Mouse (Mus musculus) thymus, postnatal 4 days (tissue): Measurements from ENCODE around the gene Pfdn6.
"Not testable (repeated sequence)": the region's sequence is repeated elsewhere in the genome, so short reads cannot be mapped to it uniquely, and the experiment has no call there.

Experiments
- DNase-seq: peaks from one replicate; pipeline ENCODE4 v3.0.0; 2021

The Pfdn6 gene

DNA sequence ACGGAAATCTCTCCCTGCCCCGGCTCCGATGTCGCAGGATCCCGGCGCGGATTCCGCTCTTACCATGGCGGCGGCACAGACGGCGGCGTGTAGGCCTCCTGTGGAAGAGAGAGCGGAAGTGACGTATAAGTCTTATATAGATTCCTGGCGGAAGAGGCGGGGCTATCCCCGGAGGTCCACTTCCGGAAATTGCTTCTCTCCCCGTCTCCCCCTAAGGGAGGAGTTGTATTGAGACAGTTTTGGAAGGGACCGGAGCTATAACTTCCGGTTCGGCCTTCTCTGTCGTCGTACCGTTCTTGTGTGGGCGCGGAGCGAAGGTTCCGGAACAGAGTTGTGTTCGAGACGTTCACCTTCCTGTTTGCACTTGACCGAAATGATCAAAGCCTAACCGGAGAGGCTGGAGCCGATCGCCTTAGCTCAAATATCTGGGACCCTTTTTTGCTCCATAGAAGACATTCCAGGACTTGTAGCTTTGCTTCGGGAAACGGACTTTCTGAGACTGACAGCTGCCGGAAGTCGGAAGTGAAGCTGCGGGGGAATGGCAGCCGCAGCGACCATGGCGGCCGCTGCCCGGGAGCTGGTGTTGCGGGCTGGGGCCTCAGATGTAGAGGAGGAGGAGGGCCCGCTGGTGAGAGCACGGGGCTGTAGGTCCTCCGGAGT is 15.5 kb upstream of the Pfdn6 start, which contains the start of the genes Vps52 and Rps18:
Gene Vps52, plus strand, starts transcription at position 258 of the 660 bp plus-strand sequence.
Gene Rps18, minus strand, starts transcription at position 447 of the 660 bp plus-strand sequence.
- peak; percentile 94 for DNase-seq

DNA sequence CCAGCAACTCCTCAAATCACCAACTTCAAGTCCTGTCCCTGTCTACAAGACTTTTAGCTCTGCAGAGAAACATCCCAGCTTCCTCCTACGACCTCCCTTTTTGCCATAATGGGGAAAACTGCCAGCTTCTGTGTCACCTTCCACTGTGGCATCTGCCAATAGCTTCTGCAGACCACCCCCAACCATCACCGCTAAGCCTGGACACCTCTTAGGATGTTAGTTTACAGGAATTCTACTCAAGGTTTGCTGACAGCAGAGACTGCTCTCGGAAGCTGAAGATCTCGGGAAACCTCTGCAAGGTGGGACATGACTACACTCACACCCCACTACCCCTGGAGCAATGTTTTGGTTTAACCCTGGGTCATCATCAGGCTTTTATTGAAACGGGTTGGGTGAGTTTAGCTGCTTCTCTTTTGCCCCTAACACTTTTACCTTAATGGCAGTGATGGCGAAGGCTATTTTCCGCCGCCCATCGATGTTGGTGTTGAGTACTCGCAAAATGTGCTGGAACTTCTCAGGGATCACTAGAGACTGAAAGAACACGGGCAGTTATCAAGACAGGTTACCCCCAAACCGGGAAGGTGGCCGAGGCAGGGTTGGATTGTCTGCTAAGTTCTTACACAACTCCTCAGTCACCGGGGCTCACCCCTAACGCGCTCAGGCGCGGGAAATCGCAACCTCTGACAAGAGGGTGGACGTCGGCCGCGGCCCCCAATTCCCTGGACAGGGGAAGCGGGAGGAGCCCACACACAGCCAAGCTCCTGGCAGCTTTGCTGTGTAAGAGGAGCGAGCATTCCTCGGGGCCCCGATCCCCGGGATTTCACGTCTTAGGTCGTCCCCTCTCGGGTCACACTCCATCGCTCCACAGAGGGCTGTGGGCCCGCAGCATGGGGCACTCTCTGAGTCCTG is 14.8 kb upstream of the Pfdn6 start:
- DNase-seq, result peak; percentile 69

DNA sequence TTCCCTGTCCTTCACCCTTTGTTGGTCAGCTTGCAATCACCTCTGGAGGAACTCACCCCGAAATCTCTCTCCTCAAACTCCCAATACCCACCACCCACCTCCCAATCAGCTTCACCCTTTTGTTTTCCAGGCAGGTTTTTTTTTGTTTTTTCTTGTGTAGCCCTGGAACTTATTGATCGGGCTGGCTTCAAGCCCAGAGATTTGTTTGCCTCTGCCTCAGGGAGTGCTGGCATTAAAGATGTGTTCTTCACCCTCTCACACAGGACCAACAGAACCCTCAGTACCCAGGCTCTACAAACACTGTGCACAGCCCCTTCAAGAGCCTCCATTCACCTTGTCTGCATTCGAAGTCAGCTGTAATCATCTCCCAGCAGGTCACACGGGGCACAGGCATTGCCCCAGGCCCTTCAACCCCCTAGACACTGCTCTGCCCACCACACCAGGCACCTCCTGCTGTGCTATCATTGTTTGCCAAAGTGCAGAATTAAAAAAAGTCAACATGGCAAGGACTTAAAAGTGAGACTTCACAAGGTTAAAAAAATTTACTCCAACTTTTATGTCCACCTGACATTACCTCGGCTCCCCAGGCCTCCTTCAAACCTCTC is 13.9 kb upstream of the Pfdn6 start:
- DNase-seq, result no peak

DNA sequence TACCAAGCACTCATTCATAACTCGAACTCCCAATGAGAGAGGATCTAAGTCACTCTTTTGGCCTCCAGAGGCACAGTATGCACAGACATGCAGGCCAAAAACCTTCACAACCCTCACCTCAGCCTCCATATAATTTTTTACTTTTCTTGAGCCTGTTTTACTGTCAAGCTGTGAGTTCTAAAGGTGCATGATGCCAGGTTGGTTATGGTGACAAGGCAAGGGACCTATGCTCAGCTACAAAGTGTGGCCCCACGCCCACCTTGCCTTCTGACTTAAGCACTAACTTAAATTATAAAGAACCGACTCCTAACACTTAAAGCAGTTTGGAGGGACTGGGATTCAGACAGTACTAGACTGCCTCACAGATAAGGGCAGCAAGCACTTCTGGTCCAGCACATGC is 13.2 kb upstream of the Pfdn6 start:
- DNase-seq, result no peak

DNA sequence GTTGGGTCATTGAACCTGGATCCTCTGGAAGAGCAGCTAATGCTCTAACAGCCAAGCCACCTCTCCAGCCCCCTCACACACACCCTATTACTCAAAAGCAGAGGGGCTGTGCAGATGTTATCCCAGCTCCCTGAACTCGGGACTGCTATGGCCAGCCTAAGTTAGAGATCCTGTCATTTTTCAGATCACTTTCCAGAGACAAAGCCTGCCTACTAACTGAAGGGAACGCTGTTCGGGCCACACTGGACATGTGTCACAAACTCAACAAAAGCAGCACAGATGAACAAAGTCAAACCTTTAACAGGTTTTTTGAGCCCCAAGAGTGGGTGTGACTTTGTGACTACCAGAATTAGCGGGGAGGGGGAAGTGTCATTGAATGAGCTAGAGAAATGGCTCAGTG is 12.7 kb upstream of the Pfdn6 start:
- no peak for DNase-seq

DNA sequence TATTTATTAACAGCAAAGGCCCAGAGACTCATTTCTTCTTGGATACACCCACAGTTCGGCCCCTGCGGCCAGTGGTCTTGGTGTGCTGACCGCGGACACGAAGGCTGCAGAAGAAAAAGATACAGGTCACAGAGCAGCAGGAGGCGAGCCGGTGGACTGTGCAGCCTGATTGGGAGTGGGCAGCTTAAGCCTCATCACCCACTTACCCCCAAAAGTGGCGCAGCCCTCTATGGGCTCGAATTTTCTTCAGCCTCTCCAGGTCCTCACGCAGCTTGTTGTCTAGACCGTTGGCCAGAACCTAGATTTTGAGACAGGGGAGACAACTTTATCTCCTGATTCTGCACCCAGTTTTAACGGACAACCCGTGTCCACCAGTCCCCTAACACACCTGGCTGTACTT is 11.9 kb upstream of the Pfdn6 start:
- not testable (repeated sequence) for DNase-seq

DNA sequence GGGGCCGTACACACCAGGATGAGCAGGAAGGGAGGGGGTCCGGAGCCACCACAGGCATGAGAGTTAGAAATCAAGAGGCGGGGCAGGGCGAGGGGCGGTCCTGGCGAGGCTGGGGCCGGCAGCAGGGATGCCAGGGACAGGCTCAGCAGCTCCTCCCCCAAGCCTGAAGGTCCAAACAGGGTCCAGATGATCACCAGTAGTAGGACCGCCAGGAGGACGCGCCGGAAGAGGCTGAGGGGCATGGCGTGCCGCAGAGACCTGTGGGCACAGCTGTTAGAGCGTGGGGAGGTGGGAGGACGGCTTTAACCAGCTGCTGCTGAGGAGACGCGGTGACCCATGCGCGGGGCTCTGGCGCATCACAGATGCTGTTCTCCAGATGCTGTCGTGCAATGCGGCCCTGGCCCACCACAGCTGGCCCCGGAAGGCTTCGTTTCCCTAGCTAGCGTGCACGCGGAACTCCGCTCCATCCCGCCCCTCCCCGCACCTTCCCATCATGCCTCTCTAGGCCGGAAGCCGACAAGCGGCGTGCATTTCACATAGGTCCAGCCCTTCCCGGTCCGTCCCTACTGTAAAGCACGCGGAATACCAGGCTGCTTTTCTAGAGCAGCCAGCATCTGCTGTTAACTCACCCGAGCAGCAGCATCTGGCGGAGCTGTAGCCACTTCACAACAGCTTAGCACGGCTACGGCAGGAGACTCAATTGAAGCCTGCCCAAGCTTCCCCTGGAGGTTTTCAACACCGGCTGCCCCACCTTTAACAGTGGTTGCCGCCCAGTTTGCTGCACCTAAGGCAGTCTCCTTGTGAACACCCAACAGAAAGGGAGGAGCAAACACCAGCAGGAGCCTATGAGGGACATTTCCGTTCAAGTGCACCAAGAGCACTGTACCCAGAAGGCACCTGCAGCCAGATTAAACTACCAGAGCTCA is 11.1 kb upstream of the Pfdn6 start, which contains the start of gene B3galt4:
Gene B3galt4, minus strand, starts transcription at position 468 of the 926 bp plus-strand sequence.
- DNase-seq, result peak; percentile 85

DNA sequence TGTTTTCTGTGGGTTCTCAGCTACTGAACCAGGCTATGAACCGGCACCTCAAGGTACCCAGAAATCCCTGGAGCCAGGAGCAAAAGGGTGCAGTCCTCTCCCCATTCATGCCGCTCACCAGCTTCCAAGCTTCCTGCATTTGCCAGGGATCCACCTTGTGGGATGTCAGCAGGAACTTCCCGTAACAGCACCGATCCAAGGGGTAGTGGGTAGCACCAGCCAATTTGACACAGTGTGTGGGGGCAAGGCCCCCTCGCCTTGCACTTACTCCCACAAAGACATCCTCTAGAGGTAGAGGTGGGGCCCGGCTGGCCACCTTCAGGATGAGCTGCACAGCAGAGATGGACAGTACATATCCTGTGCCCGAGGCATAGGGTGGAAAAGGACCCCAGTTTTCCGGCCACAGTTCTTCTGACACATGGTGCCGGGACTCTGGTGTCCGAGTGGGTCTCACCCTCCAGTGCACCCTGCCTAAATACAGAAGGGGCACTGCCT is 10.0 kb upstream of the Pfdn6 start:
- DNase-seq, result no peak

DNA sequence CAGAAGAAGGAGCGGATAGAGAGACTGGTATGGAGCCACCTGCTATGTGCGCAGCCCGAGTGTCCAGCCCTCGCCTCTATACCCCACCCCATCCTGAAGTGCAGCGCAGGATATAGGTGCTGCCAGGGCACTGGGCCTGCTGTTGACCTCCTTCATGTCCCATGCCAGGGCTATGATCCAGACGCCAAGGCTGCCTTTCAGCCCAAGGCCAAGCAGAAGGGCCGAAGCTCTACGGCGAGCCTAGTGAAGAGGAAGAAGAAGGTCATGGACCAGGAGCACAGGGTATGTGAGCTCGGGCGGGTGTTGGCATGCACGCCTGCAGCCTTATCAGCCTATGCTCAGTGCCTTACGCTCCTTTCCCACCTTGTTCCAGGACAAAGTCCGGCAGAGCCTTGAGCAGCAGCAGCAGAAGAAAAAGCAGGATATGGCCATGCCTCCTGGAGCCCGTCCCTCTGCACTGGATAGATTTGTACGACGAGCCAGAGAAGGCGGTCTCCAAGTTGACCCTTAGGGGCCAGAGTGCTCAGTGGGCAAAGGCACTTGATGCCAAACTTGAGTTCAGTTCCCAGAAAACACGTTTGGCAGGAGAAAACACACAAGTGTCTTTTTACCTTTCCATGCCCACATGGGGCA is 8.9 kb upstream of the Pfdn6 start:
- DNase-seq, result no peak

DNA sequence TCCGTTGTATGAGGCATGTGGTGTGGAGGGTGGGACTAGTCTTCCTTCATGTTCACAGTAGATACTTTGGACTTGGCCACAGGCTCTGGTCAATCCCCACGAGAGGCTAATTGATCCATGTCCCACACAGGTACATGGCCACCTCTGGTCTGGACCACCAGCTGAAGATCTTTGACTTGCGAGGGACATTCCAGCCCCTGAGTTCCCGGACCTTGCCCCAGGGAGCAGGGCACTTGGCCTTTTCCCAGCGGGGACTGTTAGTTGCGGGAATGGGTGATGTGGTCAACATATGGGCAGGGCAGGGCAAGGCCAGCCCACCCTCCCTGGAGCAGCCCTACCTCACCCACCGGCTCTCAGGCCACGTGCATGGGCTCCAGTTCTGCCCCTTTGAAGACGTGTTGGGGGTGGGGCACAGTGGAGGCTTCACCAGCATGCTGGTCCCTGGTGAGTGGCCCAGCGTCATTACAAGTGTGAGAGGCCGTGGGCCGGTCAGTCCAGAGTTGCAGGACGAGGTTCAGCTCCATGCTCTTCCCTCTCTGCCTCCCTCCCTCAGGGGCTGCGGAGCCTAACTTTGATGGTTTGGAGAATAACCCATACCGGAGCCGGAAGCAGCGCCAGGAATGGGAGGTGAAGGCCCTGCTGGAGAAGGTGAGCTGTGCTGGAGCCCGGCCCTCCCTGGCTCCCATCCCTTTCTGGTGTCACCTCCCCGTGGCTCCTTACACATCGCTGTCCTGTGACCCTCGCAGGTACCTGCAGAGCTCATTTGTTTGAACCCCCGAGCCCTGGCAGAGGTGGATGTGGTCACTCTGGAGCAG is 8.2 kb upstream of the Pfdn6 start:
- DNase-seq, result peak; percentile 43

DNA sequence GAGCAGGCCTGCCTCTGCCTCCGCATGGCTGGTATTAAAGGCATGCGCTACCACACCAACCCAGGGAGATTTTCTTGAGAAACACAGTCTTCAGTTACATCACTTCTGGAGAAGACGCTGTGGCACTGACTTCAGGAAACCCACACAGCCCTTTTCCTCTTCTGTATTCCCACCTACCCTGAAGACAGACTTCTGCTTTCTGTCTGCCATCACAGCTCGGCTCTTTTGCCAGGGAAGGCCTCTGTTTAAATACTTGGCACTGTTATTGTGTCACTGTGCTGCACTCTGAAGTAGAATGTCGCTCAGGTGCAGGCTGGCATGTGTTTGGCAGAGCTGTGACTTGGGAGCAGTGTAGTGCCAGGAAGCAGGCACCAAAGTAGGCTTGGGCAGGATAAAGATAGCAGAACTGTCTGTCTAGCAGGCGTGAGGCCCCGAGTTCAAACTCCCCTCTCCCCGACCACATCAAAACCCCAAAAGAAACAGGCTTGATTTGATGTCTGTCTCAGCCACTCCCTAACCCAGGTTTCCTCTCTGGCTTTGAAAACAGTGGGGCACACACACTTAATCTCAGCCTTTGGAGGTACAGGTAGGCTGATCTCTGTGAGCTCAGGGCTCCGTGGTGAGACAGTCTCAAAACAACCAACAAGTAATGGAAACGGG is 7.4 kb upstream of the Pfdn6 start:
- peak; percentile 50 for DNase-seq

DNA sequence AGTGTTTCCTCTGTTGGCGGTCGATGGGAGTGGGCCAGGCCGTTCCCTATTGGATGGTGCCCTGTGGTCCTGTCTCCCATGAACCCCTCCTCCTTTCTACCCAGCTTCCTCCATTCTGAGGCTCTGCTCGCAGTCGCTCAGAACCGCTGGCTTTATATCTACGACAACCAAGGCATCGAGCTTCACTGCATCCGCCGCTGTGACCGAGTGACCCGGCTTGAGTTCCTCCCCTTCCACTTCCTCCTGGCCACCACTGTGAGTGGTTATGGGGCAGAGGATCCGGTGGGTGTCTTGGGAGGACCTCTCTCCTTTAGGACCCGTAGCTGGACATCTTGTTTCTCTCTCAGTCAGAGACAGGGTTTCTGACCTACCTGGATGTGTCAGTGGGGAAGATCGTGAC is 3.3 kb upstream of the Pfdn6 start:
- DNase-seq, result no peak

DNA sequence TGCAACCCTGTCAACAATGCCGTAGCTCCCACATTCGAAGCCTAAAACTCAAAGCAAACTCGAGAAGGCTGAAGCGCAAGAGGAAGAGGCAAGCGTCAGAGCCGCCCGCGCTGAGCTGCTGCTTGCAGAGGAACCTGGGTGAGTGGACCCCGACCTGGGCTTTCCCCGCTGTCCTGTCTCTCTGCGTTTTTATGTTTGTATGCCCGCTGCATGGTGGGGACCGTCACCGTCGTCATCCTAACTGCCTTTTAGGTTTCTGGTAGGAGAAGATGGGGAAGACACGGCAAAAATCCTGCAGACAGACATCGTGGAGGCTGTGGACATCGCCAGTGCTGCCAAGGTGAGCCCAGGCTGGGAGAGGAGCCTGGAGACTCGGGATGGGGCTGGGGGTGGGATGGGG is 1.2 kb upstream of the Pfdn6 start:
- peak; percentile 41 for DNase-seq

DNA sequence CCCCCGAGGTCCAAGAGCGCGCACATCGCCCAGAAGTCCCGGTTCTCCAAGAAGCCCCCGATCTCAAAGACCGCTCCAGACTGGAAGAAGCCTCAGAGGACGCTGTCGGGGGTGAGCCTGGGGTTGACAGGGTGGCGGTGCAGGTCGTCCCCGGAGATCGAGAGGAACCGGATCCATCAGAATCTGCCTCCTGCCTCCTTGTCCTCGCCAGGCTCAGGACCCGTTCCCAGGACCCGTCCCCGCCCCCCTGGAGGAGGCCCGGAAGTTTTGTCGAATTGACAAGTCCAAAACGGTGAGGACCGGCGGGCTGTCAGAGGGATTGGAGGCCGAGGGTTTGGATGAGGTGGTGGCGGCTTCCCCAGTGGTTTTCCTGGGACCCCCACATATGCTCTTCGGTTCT is 838 bp upstream of the Pfdn6 start:
- peak; percentile 62 for DNase-seq

DNA sequence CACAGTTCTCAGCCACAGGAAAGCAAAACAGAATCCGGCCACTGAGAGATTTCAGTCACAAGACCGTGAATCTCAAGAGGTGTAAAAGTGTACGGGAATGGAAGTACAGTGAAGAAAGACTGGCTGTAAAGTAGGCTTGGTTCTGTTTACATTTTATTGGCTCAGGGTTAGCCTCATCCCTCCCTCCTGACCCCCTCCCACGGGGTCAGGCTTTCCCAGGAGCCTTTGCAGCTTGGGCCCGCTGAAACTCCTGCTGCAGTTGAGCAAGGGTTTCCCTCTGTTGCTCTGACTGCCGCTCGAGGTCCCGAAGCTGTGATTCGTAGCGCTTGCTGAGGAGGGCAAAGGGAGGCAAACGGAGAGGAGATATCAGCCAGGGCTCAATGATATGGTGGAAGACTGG is 1.4 kb downstream of the Pfdn6 start:
- DNase-seq, result no peak

DNA sequence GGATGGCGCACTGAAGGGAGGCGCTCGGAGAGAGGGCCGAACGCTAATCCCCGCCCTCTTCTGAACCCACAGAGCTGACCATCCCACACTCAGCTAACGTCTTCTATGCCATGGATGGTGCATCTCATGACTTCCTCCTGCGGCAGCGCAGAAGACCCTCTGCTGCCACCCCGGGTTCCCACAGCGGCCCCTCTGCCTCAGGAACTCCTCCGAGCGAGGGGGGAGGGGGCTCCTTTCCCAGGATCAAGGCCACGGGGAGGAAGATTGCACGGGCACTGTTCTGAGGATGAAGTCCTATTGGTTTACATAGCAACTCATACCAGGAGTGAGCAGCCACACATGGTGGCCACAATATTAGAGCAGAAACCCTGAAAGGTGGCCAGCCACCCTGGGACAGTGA is 3.1 kb downstream of the Pfdn6 start:
- DNase-seq, result peak; percentile 16

DNA sequence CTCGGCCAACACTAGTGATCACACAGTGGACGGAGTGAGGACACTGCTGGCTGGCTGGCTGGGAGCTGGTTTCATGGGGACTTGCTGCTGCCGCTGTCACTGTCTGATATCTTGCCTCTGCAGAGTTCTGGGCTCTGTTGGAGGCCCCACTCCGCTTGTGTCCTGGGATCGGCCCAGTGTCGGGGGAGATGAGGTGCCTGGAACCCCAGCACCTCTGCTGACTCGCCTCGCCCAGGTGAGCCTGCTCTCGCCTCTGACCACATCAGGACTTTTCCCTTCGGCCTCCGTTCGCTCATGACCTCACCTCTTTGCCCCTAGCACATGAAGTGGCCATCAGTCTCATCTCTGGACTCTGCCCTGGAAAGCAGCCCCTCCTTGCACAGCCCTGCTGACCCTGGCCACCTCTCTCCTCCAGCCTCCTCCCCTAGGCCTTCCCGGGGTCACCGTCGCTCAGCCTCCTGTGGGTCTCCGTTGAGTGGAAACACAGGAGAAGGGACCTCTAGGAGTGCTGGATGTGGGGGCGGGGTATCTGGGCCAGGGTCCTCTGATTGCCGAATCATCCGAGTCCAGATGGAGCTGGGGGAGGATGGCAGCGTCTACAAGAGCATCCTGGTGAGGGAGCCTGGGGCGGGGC is 4.6 kb downstream of the Pfdn6 start:
- no peak for DNase-seq

DNA sequence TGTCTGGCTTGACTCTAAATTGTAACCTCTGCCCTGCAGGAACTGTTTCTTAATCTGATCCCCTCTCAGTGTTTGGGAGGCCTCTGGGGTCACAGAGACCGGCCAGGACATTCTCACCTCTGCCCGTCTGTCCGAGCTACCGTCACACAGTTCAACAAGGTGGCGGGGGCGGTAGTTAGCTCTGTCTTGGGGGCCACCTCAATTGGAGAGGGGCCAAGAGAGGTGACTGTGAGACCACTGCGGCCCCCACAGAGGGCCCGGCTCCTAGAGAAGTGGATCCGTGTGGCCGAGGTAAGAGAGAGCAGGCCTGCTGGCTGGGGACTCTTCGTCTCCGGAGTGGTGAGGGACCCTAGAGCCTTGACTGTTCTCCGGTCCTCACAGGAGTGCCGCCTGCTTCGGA is 7.2 kb downstream of the Pfdn6 start:
- DNase-seq, result no peak

DNA sequence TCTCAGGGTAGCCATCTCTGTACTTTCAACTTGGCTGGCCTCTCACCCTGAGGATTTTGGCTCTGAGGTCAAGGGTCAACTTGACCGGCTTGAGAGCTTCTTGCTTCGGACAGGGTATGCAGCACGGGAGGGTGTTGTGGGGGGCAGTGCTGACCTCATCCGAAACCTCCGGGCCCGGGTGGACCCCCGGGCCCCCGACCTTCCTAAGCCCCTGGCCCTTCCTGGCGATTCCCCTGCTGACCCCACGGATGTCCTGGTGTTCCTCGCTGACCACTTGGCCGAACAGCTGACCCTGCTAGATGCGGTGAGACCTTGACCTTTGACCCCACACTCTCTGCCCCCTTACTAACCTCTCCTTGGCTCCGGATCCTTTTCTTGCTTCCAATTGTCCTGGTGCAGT is 7.7 kb downstream of the Pfdn6 start:
- no peak for DNase-seq

DNA sequence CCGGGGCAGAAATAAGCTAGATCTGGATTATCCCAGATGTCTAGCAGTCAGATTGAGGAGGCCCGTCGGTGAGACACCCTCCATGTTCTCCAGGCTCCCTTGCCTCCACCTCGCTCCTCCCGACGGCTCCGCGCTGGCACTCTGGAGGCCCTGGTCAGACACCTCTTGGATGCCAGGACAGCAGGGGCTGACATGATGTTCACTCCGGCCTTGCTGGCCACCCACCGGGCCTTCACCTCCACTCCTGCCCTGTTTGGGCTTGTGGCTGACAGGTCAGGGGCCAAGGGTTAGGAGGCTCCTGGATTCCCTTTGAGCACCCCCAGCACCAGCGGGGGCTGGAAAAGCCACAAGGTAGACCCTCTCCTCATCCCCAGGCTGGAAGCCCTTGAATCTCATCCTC is 8.2 kb downstream of the Pfdn6 start:
- no peak for DNase-seq
